Mouse (Mus musculus): ENCODE results near the gene Gm2663. TPM values are rescaled to one million over a fixed set of nuclear protein-coding genes. Genes with fewer than 3 reads are reported as not detected.
"Not testable (repeated sequence)": the region's sequence is repeated elsewhere in the genome, so short reads cannot be mapped to it uniquely, and the experiment has no call there.

The Gm2663 gene
- polyA plus RNA-seq, 1 experiment from 2014 or later, result not detected

GRCm38 (mm10) chr6:41019140-41019539 is 19.9 kb upstream of the Gm2663 start:
- Histone ChIP-seq H3K9me3 (no peaks in the 10 kb centered on the region), H3K4me3 (no peak overlapping the region), H3K4me2 (replicated peaks) (no peak overlapping the region), H3K9ac (replicated peaks) (no peak overlapping the region), H3K36me3 (no peaks in the 10 kb centered on the region), H3K4me1 (no peaks in the 10 kb centered on the region), H3K27ac (replicated peaks) (no peak overlapping the region), H3K27me3 (no peaks in the 10 kb centered on the region)
- 86% methylated on average over 2 of the region's 2 CpGs for WGBS
- ATAC-seq (replicated peaks), result no peak

GRCm38 (mm10) chr6:41018629-41019028 is 19.4 kb upstream of the Gm2663 start:
- 88% methylated on average over 2 of the region's 2 CpGs for WGBS
- Histone ChIP-seq H3K4me3 (no peak overlapping the region), H3K9ac (replicated peaks) (no peak overlapping the region), H3K36me3 (no peaks in the 10 kb centered on the region), H3K9me3 (no peaks in the 10 kb centered on the region), H3K27me3 (no peaks in the 10 kb centered on the region), H3K27ac (replicated peaks) (no peak overlapping the region), H3K4me1 (no peaks in the 10 kb centered on the region), H3K4me2 (replicated peaks) (no peak overlapping the region)
- ATAC-seq (replicated peaks), result no peak

GRCm38 (mm10) chr6:41015065-41015464 is 15.8 kb upstream of the Gm2663 start:
- 84% methylated on average over 4 of the region's 4 CpGs for WGBS
- no peaks in the 10 kb centered on the region for H3K4me1 ChIP-seq
- no peak overlapping the region for H3K4me2 ChIP-seq (replicated peaks)
- H3K4me3 ChIP-seq, result no peak overlapping the region
- H3K27me3 ChIP-seq, result no peaks in the 10 kb centered on the region
- no peaks in the 10 kb centered on the region for H3K9me3 ChIP-seq
- H3K9ac ChIP-seq (replicated peaks), result no peak overlapping the region
- H3K36me3 ChIP-seq, result no peaks in the 10 kb centered on the region
- H3K27ac ChIP-seq (replicated peaks), result no peak overlapping the region
- ATAC-seq (replicated peaks), result no peak

GRCm38 (mm10) chr6:40964454-40964853 is 34.8 kb downstream of the Gm2663 start, which contains the start of gene 1810009J06Rik:
TSS of gene 1810009J06Rik (plus strand) at chr6:40964754.
- H3K27ac ChIP-seq (replicated peaks); ATAC-seq (replicated peaks); H3K4me2 ChIP-seq (replicated peaks); H3K9ac ChIP-seq (replicated peaks); H3K36me3 ChIP-seq; H3K4me3 ChIP-seq; H3K4me1 ChIP-seq; H3K9me3 ChIP-seq; H3K27me3 ChIP-seq: not testable (repeated sequence)
- WGBS, result 91% methylated on average over 2 of the region's 2 CpGs

- WGBS, result 66% methylated on average over 2 of the region's 2 CpGs
- no peak for ATAC-seq (replicated peaks)
- no peak overlapping the region for H3K4me2 ChIP-seq (replicated peaks)
- no peaks in the 10 kb centered on the region for H3K9me3 ChIP-seq
- H3K27ac ChIP-seq (replicated peaks), result no peak overlapping the region
- H3K27me3 ChIP-seq, result no peaks in the 10 kb centered on the region
- no peaks in the 10 kb centered on the region for H3K36me3 ChIP-seq
- H3K4me3 ChIP-seq, result no peak overlapping the region
- H3K4me1 ChIP-seq, result no peaks in the 10 kb centered on the region
- H3K9ac ChIP-seq (replicated peaks), result no peak overlapping the region
Measured at GRCm38 (mm10) chr6:40953716-40954115, 45.6 kb downstream of the Gm2663 start.

GRCm38 (mm10) chr6:40951770-40952169 is 47.5 kb downstream of the Gm2663 start, which contains the start of gene Gm4744:
TSS of gene Gm4744 (minus strand) at chr6:40951870.
- H3K36me3 ChIP-seq, result no peaks in the 10 kb centered on the region
- no peaks in the 10 kb centered on the region for H3K27me3 ChIP-seq
- H3K27ac ChIP-seq (replicated peaks), result no peak within 1 kb of the TSS
- H3K4me3 ChIP-seq, result no peak within 1 kb of the TSS
- no peak within 1 kb of the TSS for H3K9ac ChIP-seq (replicated peaks)
- ATAC-seq (replicated peaks), result no peak
- no peaks in the 10 kb centered on the region for H3K4me1 ChIP-seq
- H3K9me3 ChIP-seq, result no peaks in the 10 kb centered on the region
- H3K4me2 ChIP-seq (replicated peaks), result no peak within 1 kb of the TSS

Other genes starting within 250 kb of the Gm2663 start
- gene Moxd2, start 112.0 kb downstream of the Gm2663 start, polyA plus RNA-seq (2015; fragmentation: Nextera tagmentation; extraction: Ambion mirVana), result not detected in 2 replicates
- not detected in 2 replicates for gene Prss58, start 99.1 kb downstream of the Gm2663 start, polyA plus RNA-seq (2015; fragmentation: Nextera tagmentation; extraction: Ambion mirVana)
- not detected in 2 replicates for gene 1700074P13Rik, start 58.9 kb downstream of the Gm2663 start, polyA plus RNA-seq (2015; fragmentation: Nextera tagmentation; extraction: Ambion mirVana)
- gene Gm4744, start 47.6 kb downstream of the Gm2663 start, polyA plus RNA-seq (2015; fragmentation: Nextera tagmentation; extraction: Ambion mirVana), result not detected in 2 replicates
- not detected in 2 replicates for gene 1810009J06Rik, start 34.7 kb downstream of the Gm2663 start, polyA plus RNA-seq (2015; fragmentation: Nextera tagmentation; extraction: Ambion mirVana)
- gene 2210010C04Rik, start 36.0 kb upstream of the Gm2663 start, polyA plus RNA-seq (2015; fragmentation: Nextera tagmentation; extraction: Ambion mirVana), result not detected in 2 replicates

Measured in forebrain, embryonic 15.5 days (tissue).